Mouse (Mus musculus): ENCODE data around the gene Cpn2. TPM values are rescaled to one million over a fixed set of nuclear protein-coding genes. Genes with fewer than 3 reads are reported as not detected.

Cpn2 gene
- polyA plus RNA-seq, 1 experiment from 2014 or later: not detected

DNA sequence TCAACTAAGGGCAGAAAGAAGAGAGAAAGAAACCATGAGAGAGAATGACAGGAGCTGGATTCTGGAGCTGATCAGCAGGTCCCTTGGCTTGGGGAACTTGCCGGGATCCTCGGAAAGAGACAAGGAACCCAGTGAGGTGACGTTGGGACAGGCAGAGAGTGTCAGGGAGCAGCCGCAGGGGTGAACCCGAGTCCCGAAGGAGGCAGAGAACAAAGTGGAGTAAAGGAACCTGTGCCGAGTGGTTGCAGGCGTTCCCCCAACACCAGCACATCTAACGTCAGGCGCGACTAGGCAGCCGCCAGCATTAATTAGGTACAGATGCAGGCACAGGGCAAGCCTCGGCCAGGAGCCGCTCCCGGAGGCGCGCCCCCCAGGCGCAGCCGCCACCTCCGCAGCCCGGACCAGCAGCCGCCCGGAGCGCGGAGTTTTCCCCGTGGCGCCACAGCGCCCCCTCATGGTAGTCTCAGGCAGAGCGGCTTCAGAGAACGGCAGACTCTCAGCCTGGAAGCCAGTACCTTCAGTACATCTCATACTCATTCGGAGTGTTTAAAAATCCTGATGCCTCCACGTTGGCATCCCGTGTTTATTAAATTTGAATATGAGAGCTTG, 31.1 kb downstream of the Cpn2 start:
- H3K27me3 ChIP-seq (ENCODE audit: control insufficient read depth, insufficient read depth, low read length): peaks cover 40% of the 10 kb centered on the region
- peak; percentile 22 for ATAC-seq (replicated peaks; ENCODE audit: insufficient number of reproducible peaks, low FRiP score, low TSS enrichment)
- H3K9ac ChIP-seq (ENCODE audit: low read depth, low read length): peak overlapping the region; percentile 29; the same call in 1 of the 2 replicates
- H3K4me3 ChIP-seq (ENCODE audit: low read depth, low read length): peak overlapping the region; percentile 38
- 1% methylated on average over 33 of the region's 33 CpGs for WGBS (ENCODE audit: insufficient replicate concordance)
- H3K4me1 ChIP-seq (ENCODE audit: control insufficient read depth, insufficient read depth, low read length): no peaks in the 10 kb centered on the region; the same call in none of the 2 replicates
- no peaks in the 10 kb centered on the region for H3K36me3 ChIP-seq (ENCODE audit: control insufficient read depth, insufficient read depth, low read length)
- H3K9me3 ChIP-seq (replicated peaks; ENCODE audit: control insufficient read depth, low read length): no peaks in the 10 kb centered on the region
- peak overlapping the region; percentile 77 for H3K4me2 ChIP-seq
- H3K27ac ChIP-seq (ENCODE audit: low read depth, low read length): no peak overlapping the region

DNA sequence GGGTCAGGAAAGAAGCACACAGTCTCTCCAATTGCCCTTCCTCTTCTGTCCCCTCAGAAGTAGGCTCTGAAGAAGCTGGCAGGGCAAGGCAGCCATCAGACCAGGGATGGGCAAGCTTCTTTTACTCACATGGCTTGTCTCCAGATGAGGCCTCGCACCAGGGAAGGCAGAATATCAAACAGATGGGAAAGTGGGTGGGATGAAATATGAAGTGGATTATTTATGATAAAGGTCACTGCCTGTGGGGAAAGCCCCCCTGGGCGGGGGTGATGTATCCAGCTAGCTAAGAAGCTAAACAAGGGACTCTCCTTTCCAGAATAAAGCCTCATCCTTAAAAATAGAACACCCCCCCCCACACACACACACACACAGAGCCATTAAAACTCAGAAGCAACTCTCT, 31.7 kb downstream of the Cpn2 start:
- H3K4me3 ChIP-seq (ENCODE audit: low read depth, low read length): no peak overlapping the region
- no peak overlapping the region for H3K27ac ChIP-seq (ENCODE audit: low read depth, low read length)
- peaks cover 40% of the 10 kb centered on the region for H3K27me3 ChIP-seq (ENCODE audit: control insufficient read depth, insufficient read depth, low read length)
- no peak for ATAC-seq (replicated peaks; ENCODE audit: insufficient number of reproducible peaks, low FRiP score, low TSS enrichment)
- H3K4me1 ChIP-seq (ENCODE audit: control insufficient read depth, insufficient read depth, low read length): no peaks in the 10 kb centered on the region; the same call in 1 of the 2 replicates
- no peaks in the 10 kb centered on the region for H3K9me3 ChIP-seq (replicated peaks; ENCODE audit: control insufficient read depth, low read length)
- H3K4me2 ChIP-seq: peak overlapping the region; percentile 77
- 50% methylated on average over 2 of the region's 2 CpGs for WGBS (ENCODE audit: insufficient replicate concordance)
- H3K9ac ChIP-seq (ENCODE audit: low read depth, low read length): no peak overlapping the region
- no peaks in the 10 kb centered on the region for H3K36me3 ChIP-seq (ENCODE audit: control insufficient read depth, insufficient read depth, low read length)

DNA sequence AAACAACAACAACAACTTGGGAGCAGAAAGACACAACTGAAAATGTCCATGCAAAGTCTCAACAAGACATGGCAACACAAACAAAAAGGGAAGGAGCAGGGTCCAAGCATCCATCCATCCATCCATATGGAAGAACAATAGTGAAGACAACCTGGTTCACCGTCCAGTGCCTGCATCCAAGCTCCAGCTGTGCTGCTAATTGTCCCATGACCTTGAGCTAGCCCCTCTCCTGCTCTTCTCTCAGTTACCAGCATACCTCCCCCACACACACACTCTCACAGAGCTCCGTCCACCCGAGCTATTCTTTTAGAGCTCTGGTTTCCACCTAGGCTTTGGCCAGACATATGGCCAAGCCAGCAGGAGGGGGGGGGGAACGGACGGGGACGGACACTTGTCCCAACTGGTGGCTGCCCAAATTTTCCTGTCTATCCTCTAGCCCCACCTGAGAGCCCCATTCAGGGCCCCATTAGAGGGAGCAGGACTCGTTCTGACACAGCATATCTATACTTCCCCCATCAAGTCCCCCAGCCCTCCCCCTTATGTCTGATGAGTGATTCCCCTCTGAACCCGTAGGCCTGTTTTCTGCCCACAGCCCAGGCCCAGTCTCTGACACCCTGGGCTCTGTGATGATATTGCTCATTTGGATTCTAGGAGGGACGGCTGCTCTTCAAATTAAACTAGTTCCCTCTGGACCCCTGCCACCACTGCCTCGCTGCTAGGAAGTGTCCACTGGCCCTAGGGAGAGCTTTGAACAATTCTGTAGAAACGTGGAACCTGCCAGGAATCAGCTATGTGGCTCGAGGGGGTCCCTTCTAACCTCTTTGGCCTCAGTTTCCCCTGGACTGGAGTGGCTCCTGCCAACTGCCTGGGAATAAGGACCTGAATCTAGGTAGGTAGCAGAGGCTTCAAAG, 32.4 kb downstream of the Cpn2 start:
- H3K27ac ChIP-seq (ENCODE audit: low read depth, low read length): no peak overlapping the region

DNA sequence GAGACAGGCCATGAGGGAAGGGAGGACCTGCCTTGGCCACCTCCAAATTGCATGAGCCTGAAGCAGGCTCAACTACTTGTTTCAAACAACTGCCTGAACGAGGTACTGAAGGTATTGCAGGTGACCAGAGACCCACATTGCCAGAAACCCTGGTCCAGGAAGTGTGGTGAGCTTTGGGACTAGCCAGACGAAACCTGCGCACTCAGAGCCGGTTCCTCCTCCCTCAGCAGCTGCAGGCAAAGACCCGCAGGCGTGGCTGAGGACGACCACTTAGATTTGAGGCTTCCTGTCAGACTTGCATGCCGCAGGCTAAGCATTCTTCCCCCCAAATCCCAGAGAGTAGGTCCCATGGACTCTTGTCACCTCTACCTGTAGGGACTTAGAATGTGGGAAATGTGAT, 33.2 kb downstream of the Cpn2 start:
- H3K9me3 ChIP-seq (replicated peaks; ENCODE audit: control insufficient read depth, low read length): no peaks in the 10 kb centered on the region
- 40% methylated on average over 8 of the region's 8 CpGs for WGBS (ENCODE audit: insufficient replicate concordance)
- H3K9ac ChIP-seq (ENCODE audit: low read depth, low read length): no peak overlapping the region
- no peak overlapping the region for H3K27ac ChIP-seq (ENCODE audit: low read depth, low read length)
- no peak for ATAC-seq (replicated peaks; ENCODE audit: insufficient number of reproducible peaks, low FRiP score, low TSS enrichment)
- H3K4me3 ChIP-seq (ENCODE audit: low read depth, low read length): no peak overlapping the region
- no peaks in the 10 kb centered on the region; the same call in 1 of the 2 replicates for H3K4me1 ChIP-seq (ENCODE audit: control insufficient read depth, insufficient read depth, low read length)
- H3K36me3 ChIP-seq (ENCODE audit: control insufficient read depth, insufficient read depth, low read length): no peaks in the 10 kb centered on the region
- H3K4me2 ChIP-seq: no peak overlapping the region
- peaks cover 35% of the 10 kb centered on the region for H3K27me3 ChIP-seq (ENCODE audit: control insufficient read depth, insufficient read depth, low read length)

More for the DNA sequence above, 32.4 kb downstream of the Cpn2 start:
- Histone ChIP-seq H3K4me1 (ENCODE audit: control insufficient read depth, insufficient read depth, low read length) (no peaks in the 10 kb centered on the region; the same call in 1 of the 2 replicates), H3K4me3 (ENCODE audit: low read depth, low read length) (no peak overlapping the region), H3K9me3 (replicated peaks; ENCODE audit: control insufficient read depth, low read length) (no peaks in the 10 kb centered on the region), H3K9ac (ENCODE audit: low read depth, low read length) (no peak overlapping the region), H3K27me3 (ENCODE audit: control insufficient read depth, insufficient read depth, low read length) (peaks cover 34% of the 10 kb centered on the region), H3K36me3 (ENCODE audit: control insufficient read depth, insufficient read depth, low read length) (no peaks in the 10 kb centered on the region), H3K4me2 (no peak overlapping the region)
- ATAC-seq (replicated peaks; ENCODE audit: insufficient number of reproducible peaks, low FRiP score, low TSS enrichment): no peak
- 59% methylated on average over 12 of the region's 12 CpGs for WGBS (ENCODE audit: insufficient replicate concordance)

DNA sequence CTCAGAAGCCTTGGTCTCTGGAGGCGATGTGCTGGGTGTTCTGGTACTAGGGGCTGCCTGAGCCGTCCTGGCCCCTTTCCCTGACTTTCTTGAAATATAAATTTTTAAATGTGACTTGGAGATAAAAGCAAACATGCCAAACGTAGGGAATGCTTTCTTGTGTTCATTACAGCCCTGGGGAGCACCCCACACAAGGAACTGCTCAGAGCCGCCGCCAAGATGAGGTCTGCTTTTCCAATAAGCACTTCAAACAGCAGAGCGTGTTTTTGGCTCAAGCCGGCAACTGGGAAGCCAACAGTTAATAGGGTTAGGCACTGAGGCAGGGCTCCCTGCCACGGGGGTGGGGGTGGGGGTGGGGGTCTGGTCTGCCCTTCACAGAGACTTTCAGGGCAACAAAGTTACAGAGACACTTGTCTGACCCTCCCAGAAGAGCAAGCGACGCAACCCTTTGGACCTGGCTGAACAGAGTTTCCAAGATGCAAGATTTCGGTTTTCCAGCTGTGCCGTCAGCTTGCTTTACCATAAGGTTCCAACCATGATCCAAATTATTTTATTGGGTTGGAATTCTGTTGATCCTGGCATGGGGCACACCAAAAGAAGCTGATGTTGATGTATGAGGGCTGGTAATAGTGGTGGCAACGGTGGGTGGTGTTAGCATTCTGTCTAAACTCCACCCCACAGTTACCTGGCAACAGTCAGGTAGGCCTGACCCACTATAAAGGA, 35.3 kb downstream of the Cpn2 start:
- Histone ChIP-seq H3K36me3 (ENCODE audit: control insufficient read depth, insufficient read depth, low read length) (no peaks in the 10 kb centered on the region), H3K4me3 (ENCODE audit: low read depth, low read length) (no peak overlapping the region), H3K27me3 (ENCODE audit: control insufficient read depth, insufficient read depth, low read length) (peaks cover 29% of the 10 kb centered on the region), H3K4me2 (no peak overlapping the region), H3K27ac (ENCODE audit: low read depth, low read length) (no peak overlapping the region), H3K4me1 (ENCODE audit: control insufficient read depth, insufficient read depth, low read length) (peaks cover 5% of the 10 kb centered on the region; the same call in 1 of the 2 replicates), H3K9me3 (replicated peaks; ENCODE audit: control insufficient read depth, low read length) (no peaks in the 10 kb centered on the region), H3K9ac (ENCODE audit: low read depth, low read length) (no peak overlapping the region)
- ATAC-seq (replicated peaks; ENCODE audit: insufficient number of reproducible peaks, low FRiP score, low TSS enrichment): no peak
- WGBS (ENCODE audit: insufficient replicate concordance): 38% methylated on average over 13 of the region's 13 CpGs

DNA sequence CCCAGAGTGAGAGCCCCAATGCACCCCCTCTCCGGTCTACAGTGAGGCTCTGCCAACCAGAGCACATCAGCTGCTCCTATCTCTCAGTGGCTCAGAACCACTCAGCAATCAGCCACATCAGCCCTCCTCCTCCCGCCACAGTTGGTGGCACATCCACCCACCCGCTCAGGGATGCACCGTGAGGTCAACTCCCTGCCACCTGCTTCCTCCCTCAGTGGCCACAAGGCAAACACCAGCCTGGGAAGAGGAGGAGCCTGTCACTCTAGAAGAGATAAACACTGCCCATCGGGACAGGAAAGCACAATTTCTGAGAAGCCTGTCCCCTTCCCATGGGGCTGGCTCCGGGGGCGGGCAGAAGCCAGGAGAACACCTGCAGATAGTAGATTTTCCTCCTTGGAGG, 39.9 kb downstream of the Cpn2 start:
- Histone ChIP-seq H3K27me3 (ENCODE audit: control insufficient read depth, insufficient read depth, low read length) (peaks cover 10% of the 10 kb centered on the region), H3K4me1 (ENCODE audit: control insufficient read depth, insufficient read depth, low read length) (0 out of 2 replicates have a peak, but pooled peaks cover 5% of the 10 kb centered on the region), H3K4me2 (no peak overlapping the region), H3K9ac (ENCODE audit: low read depth, low read length) (no peak overlapping the region), H3K36me3 (ENCODE audit: control insufficient read depth, insufficient read depth, low read length) (no peaks in the 10 kb centered on the region), H3K4me3 (ENCODE audit: low read depth, low read length) (no peak overlapping the region), H3K9me3 (replicated peaks; ENCODE audit: control insufficient read depth, low read length) (no peaks in the 10 kb centered on the region), H3K27ac (ENCODE audit: low read depth, low read length) (no peak overlapping the region)
- no peak for ATAC-seq (replicated peaks; ENCODE audit: insufficient number of reproducible peaks, low FRiP score, low TSS enrichment)
- 32% methylated on average over 7 of the region's 7 CpGs for WGBS (ENCODE audit: insufficient replicate concordance)

DNA sequence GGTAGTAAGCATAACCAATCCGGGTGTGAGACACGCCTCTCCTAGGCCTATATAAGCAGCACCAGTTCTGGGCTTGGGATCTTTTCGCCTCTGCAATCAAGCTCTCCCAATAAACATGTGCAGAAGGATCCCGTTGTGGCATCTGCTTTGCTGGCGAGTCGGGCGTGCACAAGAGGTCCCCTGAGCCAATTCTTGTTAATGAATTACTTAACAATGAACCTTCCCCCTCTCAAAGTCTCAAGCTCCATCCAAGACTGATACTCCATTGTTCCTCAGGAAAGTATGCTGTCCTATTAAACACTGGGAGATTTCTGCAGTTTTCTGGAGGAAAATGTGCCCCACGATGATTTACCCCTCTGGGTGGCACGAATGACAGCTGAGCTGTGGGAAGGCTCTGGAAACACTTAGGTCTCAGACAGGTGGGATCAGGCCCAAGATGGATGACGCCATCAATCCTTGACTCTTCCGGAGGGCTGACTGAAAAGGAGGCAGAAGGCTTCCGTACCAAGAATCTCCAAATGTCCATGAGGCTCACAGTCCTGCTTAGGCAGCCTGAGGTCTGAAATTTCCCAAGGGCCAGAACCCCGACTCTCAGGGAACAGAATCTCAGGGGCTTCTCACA, 46.0 kb downstream of the Cpn2 start:
- Histone ChIP-seq H3K27ac (ENCODE audit: low read depth, low read length) (no peak overlapping the region), H3K4me1 (ENCODE audit: control insufficient read depth, insufficient read depth, low read length) (no peaks in the 10 kb centered on the region), H3K4me2 (no peak overlapping the region), H3K4me3 (ENCODE audit: low read depth, low read length) (no peak overlapping the region), H3K9ac (ENCODE audit: low read depth, low read length) (no peak overlapping the region), H3K36me3 (ENCODE audit: control insufficient read depth, insufficient read depth, low read length) (no peaks in the 10 kb centered on the region), H3K27me3 (ENCODE audit: control insufficient read depth, insufficient read depth, low read length) (peaks cover 3% of the 10 kb centered on the region; the same call in 1 of the 2 replicates), H3K9me3 (replicated peaks; ENCODE audit: control insufficient read depth, low read length) (no peaks in the 10 kb centered on the region)
- ATAC-seq (replicated peaks; ENCODE audit: insufficient number of reproducible peaks, low FRiP score, low TSS enrichment): no peak
- 75% methylated on average over 11 of the region's 13 CpGs for WGBS (ENCODE audit: insufficient replicate concordance)

DNA sequence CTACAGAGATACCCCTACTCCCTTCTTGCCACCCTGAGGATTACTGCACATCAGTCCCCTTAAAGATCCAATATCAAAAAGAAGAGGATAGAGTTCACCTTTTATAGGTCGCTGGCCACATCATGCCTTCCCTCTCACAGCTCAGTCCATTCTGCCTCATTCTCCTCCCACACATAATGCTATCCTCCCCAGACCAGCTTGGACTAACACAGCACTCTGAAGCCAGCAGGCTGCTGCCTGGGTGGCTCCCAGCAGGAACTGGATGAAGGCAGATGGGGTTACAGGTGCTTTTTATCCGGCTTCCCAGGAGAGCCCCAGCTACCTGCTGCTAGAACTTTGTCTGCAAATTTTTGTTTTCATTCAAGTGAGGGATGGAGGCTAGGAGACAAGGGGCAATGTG, 51.5 kb downstream of the Cpn2 start:
- Histone ChIP-seq H3K36me3 (ENCODE audit: control insufficient read depth, insufficient read depth, low read length) (no peaks in the 10 kb centered on the region), H3K27ac (ENCODE audit: low read depth, low read length) (no peak overlapping the region), H3K27me3 (ENCODE audit: control insufficient read depth, insufficient read depth, low read length) (peaks cover 3% of the 10 kb centered on the region), H3K9ac (ENCODE audit: low read depth, low read length) (no peak overlapping the region), H3K4me3 (ENCODE audit: low read depth, low read length) (no peak overlapping the region), H3K4me1 (ENCODE audit: control insufficient read depth, insufficient read depth, low read length) (no peaks in the 10 kb centered on the region), H3K9me3 (replicated peaks; ENCODE audit: control insufficient read depth, low read length) (no peaks in the 10 kb centered on the region), H3K4me2 (no peak overlapping the region)
- ATAC-seq (replicated peaks; ENCODE audit: insufficient number of reproducible peaks, low FRiP score, low TSS enrichment): no peak
- WGBS (ENCODE audit: insufficient replicate concordance): 8% methylated on average over 2 of the region's 2 CpGs

All from heart, embryonic 11.5 days (tissue).